Mouse (Mus musculus): ENCODE data around the gene Catsper2. TPM values are rescaled to one million over a fixed set of nuclear protein-coding genes. Genes with fewer than 3 reads are reported as not detected.
"Not testable (repeated sequence)": the region's sequence is repeated elsewhere in the genome, so short reads cannot be mapped to it uniquely, and the experiment has no call there.

Catsper2 gene
- polyA plus RNA-seq, 1 experiment from 2014 or later: 6.2 TPM

DNA sequence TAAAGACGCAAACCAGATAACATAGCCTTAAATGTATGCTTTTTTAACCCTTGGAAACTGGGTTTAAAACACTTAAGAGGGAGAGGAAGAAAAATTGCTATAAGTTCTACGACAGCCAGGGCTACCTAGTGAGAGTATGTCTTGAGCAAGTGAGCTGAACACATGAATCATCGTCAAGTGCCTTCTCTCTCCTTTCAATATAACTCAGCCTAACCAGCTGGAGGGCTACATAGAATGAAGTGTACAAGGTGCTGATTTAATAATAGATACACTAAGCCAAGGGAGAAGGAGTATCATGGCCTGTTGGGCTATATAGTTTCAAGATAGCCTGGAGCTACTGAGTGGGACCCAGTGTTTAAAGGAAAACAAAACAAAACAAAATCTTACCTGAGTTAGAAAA lies 4.9 kb upstream of the Catsper2 start:
- ATAC-seq (ENCODE audit: low FRiP score, low read depth): no peak
- Histone ChIP-seq H3K4me3 (no peak overlapping the region), H3K9me3 (no peaks in the 10 kb centered on the region), H3K27ac (replicated peaks) (no peak overlapping the region), H3K36me3 (peaks cover 50% of the 10 kb centered on the region), H3K4me2 (no peak overlapping the region), H3K4me1 (replicated peaks) (peaks cover 36% of the 10 kb centered on the region), H3K27me3 (no peaks in the 10 kb centered on the region), H3K9ac (no peak overlapping the region)
- 90% methylated on average over 3 of the region's 3 CpGs for WGBS

GRCm38 (mm10) chr2:121416356-121416755 lies 2.8 kb upstream of the Catsper2 start:
- Histone ChIP-seq H3K4me2 (peak overlapping the region; percentile 70), H3K27ac (replicated peaks) (no peak overlapping the region), H3K36me3 (peaks cover 30% of the 10 kb centered on the region; the same call in 1 of the 2 replicates), H3K4me3 (no peak overlapping the region), H3K9ac (no peak overlapping the region), H3K27me3 (no peaks in the 10 kb centered on the region), H3K9me3 (no peaks in the 10 kb centered on the region), H3K4me1 (replicated peaks) (peaks cover 51% of the 10 kb centered on the region)
- WGBS: 95% methylated on average over 6 of the region's 6 CpGs
- no peak for ATAC-seq (ENCODE audit: low FRiP score, low read depth)

DNA sequence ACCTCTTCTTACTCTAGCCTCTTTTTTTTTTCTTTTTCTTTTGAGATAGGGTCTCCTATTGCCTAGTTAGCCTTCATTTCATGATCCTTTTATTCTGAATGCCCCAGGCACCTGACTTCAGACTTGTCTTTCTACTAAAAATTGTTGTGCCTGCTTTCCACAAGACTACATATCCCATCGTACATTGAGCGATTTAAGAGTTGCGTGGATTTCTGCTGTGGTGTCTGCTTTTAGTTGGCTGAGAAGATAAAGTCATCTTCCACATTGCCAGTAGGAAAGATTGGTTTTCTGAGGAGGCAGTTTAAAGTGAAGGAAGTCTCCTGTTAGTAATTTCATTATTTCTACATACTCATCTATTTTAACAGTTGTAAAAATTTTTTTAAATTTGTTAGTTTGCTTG lies 2.0 kb upstream of the Catsper2 start:
- Histone ChIP-seq H3K27ac (replicated peaks) (no peak overlapping the region), H3K36me3 (peaks cover 27% of the 10 kb centered on the region; the same call in 1 of the 2 replicates), H3K4me2 (peak overlapping the region; percentile 70), H3K4me1 (replicated peaks) (peaks cover 51% of the 10 kb centered on the region), H3K9me3 (no peaks in the 10 kb centered on the region), H3K9ac (peak overlapping the region; percentile 27; the same call in 1 of the 2 replicates), H3K4me3 (peak overlapping the region; percentile 96), H3K27me3 (no peaks in the 10 kb centered on the region)
- ATAC-seq (ENCODE audit: low FRiP score, low read depth): no peak
- 83% methylated on average over 3 of the region's 3 CpGs for WGBS

- peaks cover 51% of the 10 kb centered on the region for H3K4me1 ChIP-seq (replicated peaks)
- peak overlapping the region; percentile 96 for H3K4me3 ChIP-seq
- H3K4me2 ChIP-seq: peak overlapping the region; percentile 70
- peaks cover 25% of the 10 kb centered on the region; the same call in 1 of the 2 replicates for H3K36me3 ChIP-seq
- H3K9me3 ChIP-seq: no peaks in the 10 kb centered on the region
- 39% methylated on average over 3 of the region's 3 CpGs for WGBS
- peak overlapping the region; percentile 96 for H3K9ac ChIP-seq
- H3K27ac ChIP-seq (replicated peaks): no peak overlapping the region
- ATAC-seq (ENCODE audit: low FRiP score, low read depth): no peak
- no peaks in the 10 kb centered on the region for H3K27me3 ChIP-seq
Observed at GRCm38 (mm10) chr2:121415103-121415502, 1.5 kb upstream of the Catsper2 start.

- peaks cover 51% of the 10 kb centered on the region for H3K4me1 ChIP-seq (replicated peaks)
- no peaks in the 10 kb centered on the region for H3K27me3 ChIP-seq
- under 1% methylated on average over 32 of the region's 32 CpGs for WGBS
- peak overlapping the region; percentile 96 for H3K9ac ChIP-seq
- peaks cover 20% of the 10 kb centered on the region; the same call in 1 of the 2 replicates for H3K36me3 ChIP-seq
- ATAC-seq (ENCODE audit: low FRiP score, low read depth): peak; percentile 40
- peak overlapping the region; percentile 70 for H3K4me2 ChIP-seq
- no peaks in the 10 kb centered on the region for H3K9me3 ChIP-seq
- H3K27ac ChIP-seq (replicated peaks): peak overlapping the region; percentile 97
- H3K4me3 ChIP-seq: peak overlapping the region; percentile 96
Observed at GRCm38 (mm10) chr2:121414139-121414685, 620 bp upstream of the Catsper2 start.

- Histone ChIP-seq H3K4me3 (peak overlapping the region; percentile 96), H3K27ac (replicated peaks) (peak overlapping the region; percentile 97), H3K4me2 (peak overlapping the region; percentile 70), H3K9me3 (no peaks in the 10 kb centered on the region), H3K36me3 (0 out of 2 replicates have a peak, but pooled peaks cover 8% of the 10 kb centered on the region), H3K4me1 (replicated peaks) (peaks cover 46% of the 10 kb centered on the region), H3K9ac (peak overlapping the region; percentile 72), H3K27me3 (no peaks in the 10 kb centered on the region)
- WGBS: 14% methylated on average over 4 of the region's 4 CpGs
- no peak; the same call in 1 of the 2 replicates for ATAC-seq (ENCODE audit: low FRiP score, low read depth)
Observed at GRCm38 (mm10) chr2:121412843-121413386, 677 bp downstream of the Catsper2 start.

- no peak overlapping the region for H3K4me2 ChIP-seq
- H3K9ac ChIP-seq: no peak overlapping the region
- WGBS: 36% methylated on average over 4 of the region's 4 CpGs
- H3K27ac ChIP-seq (replicated peaks): no peak overlapping the region
- no peak overlapping the region for H3K4me3 ChIP-seq
- H3K36me3 ChIP-seq: no peaks in the 10 kb centered on the region
- ATAC-seq (ENCODE audit: low FRiP score, low read depth): no peak
- no peaks in the 10 kb centered on the region for H3K9me3 ChIP-seq
- H3K27me3 ChIP-seq: no peaks in the 10 kb centered on the region
- H3K4me1 ChIP-seq (replicated peaks): peaks cover 14% of the 10 kb centered on the region
Observed at GRCm38 (mm10) chr2:121408160-121408559, 5.4 kb downstream of the Catsper2 start.

DNA sequence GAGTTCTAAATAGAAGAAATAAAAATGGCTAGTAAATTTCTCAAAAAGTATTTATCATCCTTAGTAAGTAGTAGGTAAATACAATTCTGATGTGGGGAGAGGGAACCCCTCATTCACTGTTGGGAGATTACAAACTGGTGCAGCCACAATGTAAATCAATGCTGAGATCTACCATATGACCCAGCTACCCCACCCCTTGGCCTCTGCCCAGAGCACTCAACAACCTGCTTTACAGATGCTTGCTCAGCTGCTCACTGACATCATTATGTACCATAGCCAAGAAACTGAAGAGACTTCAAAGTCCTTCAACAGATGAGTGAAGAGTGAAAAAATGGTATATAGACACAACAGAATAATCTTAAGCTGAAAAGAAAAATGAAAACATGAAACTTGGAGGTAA lies 10.3 kb downstream of the Catsper2 start:
- Histone ChIP-seq H3K36me3 (no peaks in the 10 kb centered on the region), H3K4me1 (replicated peaks) (no peaks in the 10 kb centered on the region), H3K4me3 (no peak overlapping the region), H3K27ac (replicated peaks) (no peak overlapping the region), H3K9ac (no peak overlapping the region), H3K27me3 (no peaks in the 10 kb centered on the region), H3K4me2 (no peak overlapping the region), H3K9me3 (no peaks in the 10 kb centered on the region)
- no peak for ATAC-seq (ENCODE audit: low FRiP score, low read depth)

DNA sequence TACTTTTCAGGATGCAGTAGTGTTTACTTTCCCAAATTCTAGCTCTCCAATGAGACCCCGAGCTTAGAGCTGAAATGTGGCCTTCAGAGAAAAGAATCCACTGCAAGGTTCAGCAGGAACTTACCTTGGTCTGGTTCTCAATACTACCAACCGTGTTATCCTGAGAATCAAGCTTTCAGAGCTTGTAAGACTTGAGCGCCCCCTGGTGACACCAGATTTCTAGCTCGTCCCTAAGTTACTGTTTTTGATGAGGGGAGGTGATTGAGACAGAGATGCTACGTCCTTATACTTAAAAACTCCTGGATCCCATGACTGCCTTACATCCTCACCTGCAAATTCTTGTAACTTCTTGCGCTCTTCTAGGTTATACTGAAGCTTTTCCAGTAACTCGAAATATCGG lies 17.0 kb downstream of the Catsper2 start:
- 13% methylated on average over 8 of the region's 8 CpGs for WGBS
- Histone ChIP-seq H3K4me2 (no peak overlapping the region), H3K27ac (replicated peaks) (no peak overlapping the region), H3K36me3 (no peaks in the 10 kb centered on the region), H3K9ac (no peak overlapping the region), H3K9me3 (no peaks in the 10 kb centered on the region), H3K4me3 (no peak overlapping the region), H3K27me3 (no peaks in the 10 kb centered on the region), H3K4me1 (replicated peaks) (no peaks in the 10 kb centered on the region)
- 0 out of 2 replicates have a peak, but pooled peaks have one; percentile 56 for ATAC-seq (ENCODE audit: low FRiP score, low read depth)

- not testable (repeated sequence) for H3K36me3 ChIP-seq; H3K9me3 ChIP-seq; H3K27me3 ChIP-seq; ATAC-seq (ENCODE audit: low FRiP score, low read depth); H3K27ac ChIP-seq (replicated peaks); H3K4me2 ChIP-seq; H3K4me3 ChIP-seq; H3K9ac ChIP-seq; H3K4me1 ChIP-seq (replicated peaks)
- WGBS: 95% methylated on average over 17 of the region's 17 CpGs
Observed at GRCm38 (mm10) chr2:121386961-121387575, 26.5 kb downstream of the Catsper2 start, which contains the start of gene Strc. Gene Strc, minus strand, starts transcription at chr2:121387168.

- Histone ChIP-seq H3K27me3 (no peaks in the 10 kb centered on the region), H3K4me3 (no peak overlapping the region), H3K27ac (replicated peaks) (no peak overlapping the region), H3K9ac (no peak overlapping the region), H3K4me2 (no peak overlapping the region), H3K9me3 (no peaks in the 10 kb centered on the region), H3K4me1 (replicated peaks) (no peaks in the 10 kb centered on the region), H3K36me3 (no peaks in the 10 kb centered on the region)
- ATAC-seq (ENCODE audit: low FRiP score, low read depth): no peak
- WGBS: 48% methylated on average over 2 of the region's 2 CpGs
Observed at GRCm38 (mm10) chr2:121374766-121375165, 38.8 kb downstream of the Catsper2 start.

DNA sequence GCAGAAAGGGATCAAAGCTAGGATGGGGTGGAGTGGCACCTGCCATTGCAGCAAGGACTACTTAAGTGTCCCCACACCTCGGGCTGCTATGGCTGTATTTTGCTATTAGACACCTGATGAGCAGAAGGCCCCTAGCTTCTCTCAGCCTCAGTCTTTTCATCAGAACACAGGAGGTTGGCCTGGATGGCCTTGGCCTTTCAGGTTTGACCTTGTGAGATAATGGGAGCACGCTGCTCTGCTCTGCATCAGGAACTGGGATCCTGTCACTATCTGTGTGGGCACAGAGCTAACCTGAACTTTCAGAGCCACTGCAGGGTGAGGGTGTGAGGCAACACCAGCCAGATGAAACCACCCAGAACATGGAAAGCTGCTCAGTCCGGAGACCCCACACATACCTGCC lies 41.3 kb downstream of the Catsper2 start:
- Histone ChIP-seq H3K4me1 (replicated peaks) (no peaks in the 10 kb centered on the region), H3K9me3 (no peaks in the 10 kb centered on the region), H3K27ac (replicated peaks) (no peak overlapping the region), H3K9ac (no peak overlapping the region), H3K4me3 (no peak overlapping the region), H3K4me2 (no peak overlapping the region), H3K36me3 (no peaks in the 10 kb centered on the region), H3K27me3 (no peaks in the 10 kb centered on the region)
- ATAC-seq (ENCODE audit: low FRiP score, low read depth): no peak
- WGBS: 77% methylated on average over 3 of the region's 3 CpGs

Measured in hindbrain, embryonic 15.5 days (tissue).